Mouse (Mus musculus): ENCODE measurements around the gene Olfr1364. TPM values are rescaled to one million over a fixed set of nuclear protein-coding genes. Genes with fewer than 3 reads are reported as not detected.

Gene Olfr1364
- polyA plus RNA-seq (2014; fragmentation: Nextera tagmentation; extraction: Ambion mirVana) = not detected in 2 replicates

- Histone ChIP-seq H3K9me3 (ENCODE audit: control insufficient read depth, low read length) (no peaks in the 10 kb centered on the region), H3K27me3 (ENCODE audit: control insufficient read depth, insufficient read depth, low read length) (no peaks in the 10 kb centered on the region), H3K4me2 (replicated peaks; ENCODE audit: low read depth, low read length) (no peak within 1 kb of the TSS), H3K36me3 (ENCODE audit: control insufficient read depth, insufficient read depth, low read length) (no peaks in the 10 kb centered on the region), H3K4me3 (ENCODE audit: low read depth, low read length) (no peak within 1 kb of the TSS), H3K9ac (ENCODE audit: low read depth, low read length) (no peak within 1 kb of the TSS), H3K27ac (ENCODE audit: low read depth, low read length) (no peak within 1 kb of the TSS), H3K4me1 (replicated peaks; ENCODE audit: control insufficient read depth, insufficient read depth, low read length) (no peaks in the 10 kb centered on the region)
- ATAC-seq (ENCODE audit: low FRiP score) = no peak
- no peak for DNase-seq (ENCODE audit: low spot score)
- WGBS = 88% methylated on average over 2 of the region's 2 CpGs
Measured at GRCm38 (mm10) chr13:21581659-21582058, at the start of gene Olfr1364. Olfr1364 (minus strand) TSS chr13:21581759.

- Histone ChIP-seq H3K4me3 (ENCODE audit: low read depth, low read length) (no peak within 1 kb of the TSS), H3K4me2 (replicated peaks; ENCODE audit: low read depth, low read length) (no peak within 1 kb of the TSS), H3K27ac (ENCODE audit: low read depth, low read length) (no peak within 1 kb of the TSS), H3K9ac (ENCODE audit: low read depth, low read length) (no peak within 1 kb of the TSS), H3K36me3 (ENCODE audit: control insufficient read depth, insufficient read depth, low read length) (no peaks in the 10 kb centered on the region), H3K27me3 (ENCODE audit: control insufficient read depth, insufficient read depth, low read length) (no peaks in the 10 kb centered on the region), H3K4me1 (replicated peaks; ENCODE audit: control insufficient read depth, insufficient read depth, low read length) (no peaks in the 10 kb centered on the region), H3K9me3 (ENCODE audit: control insufficient read depth, low read length) (no peaks in the 10 kb centered on the region)
- ATAC-seq (ENCODE audit: low FRiP score) = no peak
- DNase-seq (ENCODE audit: low spot score) = no peak
Measured at GRCm38 (mm10) chr13:21613922-21614321, 32.4 kb upstream of the Olfr1364 start, which contains the start of gene Olfr1362. Olfr1362 (minus strand) TSS chr13:21614022.

GRCm38 (mm10) chr13:21591618-21592017, 10.1 kb upstream of the Olfr1364 start:
- H3K27me3 ChIP-seq (ENCODE audit: control insufficient read depth, insufficient read depth, low read length) = no peaks in the 10 kb centered on the region
- H3K9me3 ChIP-seq (ENCODE audit: control insufficient read depth, low read length) = no peaks in the 10 kb centered on the region
- no peak overlapping the region for H3K27ac ChIP-seq (ENCODE audit: low read depth, low read length)
- no peak overlapping the region for H3K4me3 ChIP-seq (ENCODE audit: low read depth, low read length)
- ATAC-seq (ENCODE audit: low FRiP score) (0 out of 2 replicates have a peak, but pooled peaks have one; percentile 25), DNase-seq (ENCODE audit: low spot score) (no peak)
- H3K36me3 ChIP-seq (ENCODE audit: control insufficient read depth, insufficient read depth, low read length) = no peaks in the 10 kb centered on the region
- WGBS = 60% methylated on average over 2 of the region's 2 CpGs
- H3K4me2 ChIP-seq (replicated peaks; ENCODE audit: low read depth, low read length) = no peak overlapping the region
- no peaks in the 10 kb centered on the region for H3K4me1 ChIP-seq (replicated peaks; ENCODE audit: control insufficient read depth, insufficient read depth, low read length)
- no peak overlapping the region for H3K9ac ChIP-seq (ENCODE audit: low read depth, low read length)

- Histone ChIP-seq H3K4me1 (replicated peaks; ENCODE audit: control insufficient read depth, insufficient read depth, low read length) (no peaks in the 10 kb centered on the region), H3K9ac (ENCODE audit: low read depth, low read length) (no peak within 1 kb of the TSS), H3K4me3 (ENCODE audit: low read depth, low read length) (no peak within 1 kb of the TSS), H3K4me2 (replicated peaks; ENCODE audit: low read depth, low read length) (no peak within 1 kb of the TSS), H3K36me3 (ENCODE audit: control insufficient read depth, insufficient read depth, low read length) (no peaks in the 10 kb centered on the region), H3K27me3 (ENCODE audit: control insufficient read depth, insufficient read depth, low read length) (no peaks in the 10 kb centered on the region), H3K9me3 (ENCODE audit: control insufficient read depth, low read length) (no peaks in the 10 kb centered on the region), H3K27ac (ENCODE audit: low read depth, low read length) (no peak within 1 kb of the TSS)
- no peak for DNase-seq (ENCODE audit: low spot score)
- 70% methylated on average over 1 of the region's 1 CpGs for WGBS
- no peak for ATAC-seq (ENCODE audit: low FRiP score)
Measured at GRCm38 (mm10) chr13:21559793-21560192, 21.8 kb downstream of the Olfr1364 start, which contains the start of gene Olfr1535. Olfr1535 (minus strand) TSS chr13:21559893.

GRCm38 (mm10) chr13:21550416-21551110, 31.0 kb downstream of the Olfr1364 start:
- Histone ChIP-seq H3K9ac (ENCODE audit: low read depth, low read length) (no peak overlapping the region), H3K4me3 (ENCODE audit: low read depth, low read length) (no peak overlapping the region), H3K27ac (ENCODE audit: low read depth, low read length) (no peak overlapping the region), H3K4me2 (replicated peaks; ENCODE audit: low read depth, low read length) (no peak overlapping the region), H3K27me3 (ENCODE audit: control insufficient read depth, insufficient read depth, low read length) (no peaks in the 10 kb centered on the region), H3K4me1 (replicated peaks; ENCODE audit: control insufficient read depth, insufficient read depth, low read length) (no peaks in the 10 kb centered on the region), H3K9me3 (ENCODE audit: control insufficient read depth, low read length) (no peaks in the 10 kb centered on the region), H3K36me3 (ENCODE audit: control insufficient read depth, insufficient read depth, low read length) (no peaks in the 10 kb centered on the region)
- ATAC-seq (ENCODE audit: low FRiP score) (no peak), DNase-seq (ENCODE audit: low spot score) (no peak)
- WGBS = 58% methylated on average over 3 of the region's 3 CpGs

GRCm38 (mm10) chr13:21549487-21549886, 32.1 kb downstream of the Olfr1364 start:
- no peak for DNase-seq (ENCODE audit: low spot score)
- no peaks in the 10 kb centered on the region for H3K4me1 ChIP-seq (replicated peaks; ENCODE audit: control insufficient read depth, insufficient read depth, low read length)
- H3K4me3 ChIP-seq (ENCODE audit: low read depth, low read length) = no peak overlapping the region
- no peak overlapping the region for H3K9ac ChIP-seq (ENCODE audit: low read depth, low read length)
- no peak overlapping the region for H3K4me2 ChIP-seq (replicated peaks; ENCODE audit: low read depth, low read length)
- no peak for ATAC-seq (ENCODE audit: low FRiP score)
- H3K27me3 ChIP-seq (ENCODE audit: control insufficient read depth, insufficient read depth, low read length) = no peaks in the 10 kb centered on the region
- 94% methylated on average over 3 of the region's 3 CpGs for WGBS
- H3K27ac ChIP-seq (ENCODE audit: low read depth, low read length) = no peak overlapping the region
- no peaks in the 10 kb centered on the region for H3K9me3 ChIP-seq (ENCODE audit: control insufficient read depth, low read length)
- no peaks in the 10 kb centered on the region for H3K36me3 ChIP-seq (ENCODE audit: control insufficient read depth, insufficient read depth, low read length)

- DNase-seq (ENCODE audit: low spot score) (no peak), ATAC-seq (ENCODE audit: low FRiP score) (no peak)
- H3K27me3 ChIP-seq (ENCODE audit: control insufficient read depth, insufficient read depth, low read length) = no peaks in the 10 kb centered on the region
- no peak within 1 kb of the TSS for H3K4me3 ChIP-seq (ENCODE audit: low read depth, low read length)
- no peak within 1 kb of the TSS for H3K27ac ChIP-seq (ENCODE audit: low read depth, low read length)
- no peaks in the 10 kb centered on the region for H3K4me1 ChIP-seq (replicated peaks; ENCODE audit: control insufficient read depth, insufficient read depth, low read length)
- H3K9ac ChIP-seq (ENCODE audit: low read depth, low read length) = no peak within 1 kb of the TSS
- no peaks in the 10 kb centered on the region for H3K36me3 ChIP-seq (ENCODE audit: control insufficient read depth, insufficient read depth, low read length)
- 70% methylated on average over 1 of the region's 1 CpGs for whole genome bisulfite sequencing
- H3K9me3 ChIP-seq (ENCODE audit: control insufficient read depth, low read length) = no peaks in the 10 kb centered on the region
- H3K4me2 ChIP-seq (replicated peaks; ENCODE audit: low read depth, low read length) = no peak within 1 kb of the TSS
Measured at GRCm38 (mm10) chr13:21542708-21543107, 38.9 kb downstream of the Olfr1364 start, which contains the start of gene Olfr1366. Olfr1366 (minus strand) TSS chr13:21542808.

- H3K27me3 ChIP-seq (ENCODE audit: control insufficient read depth, insufficient read depth, low read length) = no peaks in the 10 kb centered on the region
- no peaks in the 10 kb centered on the region for H3K9me3 ChIP-seq (ENCODE audit: control insufficient read depth, low read length)
- DNase-seq (ENCODE audit: low spot score) (peak; percentile 89), ATAC-seq (ENCODE audit: low FRiP score) (peak; percentile 99)
- peak within 1 kb of the TSS; percentile 99 for H3K9ac ChIP-seq (ENCODE audit: low read depth, low read length)
- H3K4me2 ChIP-seq (replicated peaks; ENCODE audit: low read depth, low read length) = peak within 1 kb of the TSS; percentile 49
- H3K4me3 ChIP-seq (ENCODE audit: low read depth, low read length) = peak within 1 kb of the TSS; percentile 90
- H3K27ac ChIP-seq (ENCODE audit: low read depth, low read length) = peak within 1 kb of the TSS; percentile 90
- no peaks in the 10 kb centered on the region for H3K36me3 ChIP-seq (ENCODE audit: control insufficient read depth, insufficient read depth, low read length)
- WGBS = under 1% methylated on average over 37 of the region's 39 CpGs
- no peaks in the 10 kb centered on the region for H3K4me1 ChIP-seq (replicated peaks; ENCODE audit: control insufficient read depth, insufficient read depth, low read length)
Measured at GRCm38 (mm10) chr13:21530781-21531201, 50.8 kb downstream of the Olfr1364 start, which contains the start of gene Zkscan8. Zkscan8 (minus strand) TSS chr13:21531120.

- DNase-seq (ENCODE audit: low spot score) = peak; percentile 19
- WGBS = 54% methylated on average over 7 of the region's 7 CpGs
- Histone ChIP-seq H3K36me3 (ENCODE audit: control insufficient read depth, insufficient read depth, low read length) (no peaks in the 10 kb centered on the region), H3K4me1 (replicated peaks; ENCODE audit: control insufficient read depth, insufficient read depth, low read length) (no peaks in the 10 kb centered on the region), H3K4me2 (replicated peaks; ENCODE audit: low read depth, low read length) (peak overlapping the region; percentile 41), H3K27ac (ENCODE audit: low read depth, low read length) (no peak overlapping the region), H3K9ac (ENCODE audit: low read depth, low read length) (no peak overlapping the region), H3K27me3 (ENCODE audit: control insufficient read depth, insufficient read depth, low read length) (no peaks in the 10 kb centered on the region), H3K9me3 (ENCODE audit: control insufficient read depth, low read length) (no peaks in the 10 kb centered on the region), H3K4me3 (ENCODE audit: low read depth, low read length) (peak overlapping the region; percentile 90)
- ATAC-seq (ENCODE audit: low FRiP score) = no peak
Measured at GRCm38 (mm10) chr13:21530136-21530535, 51.4 kb downstream of the Olfr1364 start.
